Mouse (Mus musculus): ENCODE data around the gene Piwil4.

- TF ChIP-seq CTCF (IDR thresholded peaks at IDR 0.05; ENCODE audit: low read depth) (no peak), EP300 (IDR thresholded peaks at IDR 0.05; ENCODE audit: low read depth) (no peak)
Observed at GRCm38 (mm10) chr9:14724755-14725420, 15.6 kb downstream of the Piwil4 start.
